ENCODE assay signal across 9 mouse cellular contexts in the genomic region with DNA sequence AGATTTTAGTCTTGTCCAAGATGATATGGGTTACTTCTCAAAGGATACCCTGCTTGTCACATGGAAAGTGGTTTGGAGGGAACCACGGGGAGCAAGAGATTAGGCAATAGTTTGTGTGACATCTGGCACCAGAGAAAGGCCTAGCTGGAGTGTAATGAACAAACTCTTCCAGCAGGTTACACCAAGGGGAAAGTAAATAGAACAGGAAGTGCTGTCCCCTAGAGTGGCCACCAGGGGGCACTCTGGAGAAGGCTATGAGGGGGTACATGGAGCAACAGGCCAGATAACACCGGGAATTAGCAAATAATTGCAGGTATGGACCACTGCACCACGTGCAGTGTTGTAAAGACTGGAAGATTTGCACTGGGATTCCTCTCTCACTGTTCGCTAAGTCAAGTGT. TPM values are rescaled to one million over a fixed set of nuclear protein-coding genes. Genes with fewer than 3 reads are reported as not detected.
DNase-seq lines count a peak whose midpoint lies in the region; ATAC-seq and TF ChIP-seq lines count a peak whose summit lies in the region.
"Had no signal": no experiment of that assay in that cellular context is flagged by ENCODE, and none has a peak within 500 bp of the region (broad histone marks: within the 10 kb centered on the region; RNA-seq: fewer than 3 reads in every experiment).

No protein-coding gene starts in this region.

- 32% methylated on average over 4 of the region's 4 CpGs for WGBS in liver, embryonic 15.5 days (ENCODE audit: insufficient replicate concordance)
- 55% methylated on average over 4 of the region's 4 CpGs for WGBS in midbrain, embryonic 15.5 days

- H3K27me3 ChIP-seq in G1E (ENCODE audit: insufficient read depth, low read length) = peaks cover 3% of the 10 kb centered on the region; the same call in 1 of the 2 replicates
- H3K27me3 ChIP-seq in liver, embryonic 15.5 days = no peaks in the 10 kb centered on the region
- no peaks in the 10 kb centered on the region for H3K27me3 ChIP-seq in midbrain, embryonic 15.5 days (replicated peaks)
- H3K27me3 ChIP-seq: midbrain, embryonic 12.5 days had no signal

- intact Hi-C loops in gastrocnemius, postnatal 14 days (cut with DNase I; ENCODE audit: low total_unique reads) = no loop called here

- peak overlapping the region; percentile 15; the same call in 1 of the 2 replicates for H3K27ac ChIP-seq in liver, embryonic 15.5 days (replicated peaks)
- no peak overlapping the region for H3K27ac ChIP-seq in midbrain, embryonic 15.5 days
- H3K27ac ChIP-seq: midbrain, embryonic 12.5 days had no signal

- peak; percentile 58 for TF ChIP-seq CTCF in G1E (IDR thresholded peaks at IDR 0.05; ENCODE audit: low read depth, low read length)

- H3K9ac ChIP-seq in liver, embryonic 15.5 days = no peak overlapping the region
- H3K9ac ChIP-seq in midbrain, embryonic 15.5 days = no peak overlapping the region
- H3K9ac ChIP-seq: midbrain, embryonic 12.5 days had no signal

- 0 out of 2 replicates have a peak, but pooled peaks cover 3% of the 10 kb centered on the region for H3K9me3 ChIP-seq in G1E (replicated peaks)
- no peaks in the 10 kb centered on the region for H3K9me3 ChIP-seq in liver, embryonic 15.5 days (replicated peaks)
- no peaks in the 10 kb centered on the region for H3K9me3 ChIP-seq in midbrain, embryonic 15.5 days
- H3K9me3 ChIP-seq: midbrain, embryonic 12.5 days had no signal

- no peak overlapping the region for H3K4me2 ChIP-seq in liver, embryonic 15.5 days
- H3K4me2 ChIP-seq in midbrain, embryonic 15.5 days = no peak overlapping the region
- H3K4me2 ChIP-seq: midbrain, embryonic 12.5 days had no signal

- no peaks in the 10 kb centered on the region for H3K36me3 ChIP-seq in G1E (replicated peaks)
- H3K36me3 ChIP-seq in liver, embryonic 15.5 days (replicated peaks) = no peaks in the 10 kb centered on the region
- no peaks in the 10 kb centered on the region for H3K36me3 ChIP-seq in midbrain, embryonic 15.5 days (replicated peaks)
- H3K36me3 ChIP-seq: midbrain, embryonic 12.5 days had no signal

- peak; percentile 41 to 44 for DNase-seq in layer of hippocampus, postnatal 10 days (ENCODE audit: low spot score in 2 of 2)
- no peak for DNase-seq in layer of hippocampus, postnatal 36 days
- DNase-seq in G1E (ENCODE audit: low spot score) = peak; percentile 44
- DNase-seq in c-Kit-positive CD71-negative TER-119-negative erythroid progenitor cells, embryonic 14.5 days (ENCODE audit: low read depth) = peak; percentile 48
- peak; percentile 48 for DNase-seq in gastrocnemius, postnatal 14 days
- peak; percentile 87 to 94 for DNase-seq in spleen, postnatal 4 days (ENCODE audit: low spot score in 2 of 2)

- H3K4me3 ChIP-seq in G1E (ENCODE audit: low read depth, low read length) = no peak overlapping the region
- no peak overlapping the region for H3K4me3 ChIP-seq in liver, embryonic 15.5 days (replicated peaks)
- H3K4me3 ChIP-seq in midbrain, embryonic 15.5 days = no peak overlapping the region
- H3K4me3 ChIP-seq: midbrain, embryonic 12.5 days had no signal

- peak; percentile 57 for ATAC-seq in G1E (ENCODE audit: extremely low read depth, insufficient number of reproducible peaks, low FRiP score, poor library complexity, severe bottlenecking)
- ATAC-seq in liver, embryonic 15.5 days (ENCODE audit: insufficient read depth) = peak; percentile 53; the same call in 1 of the 2 replicates
- ATAC-seq in midbrain, embryonic 15.5 days (replicated peaks) = no peak

- 0 out of 2 replicates have a peak, but pooled peaks cover 2% of the 10 kb centered on the region for H3K4me1 ChIP-seq in G1E (ENCODE audit: insufficient read depth, low read depth, low read length)
- H3K4me1 ChIP-seq in liver, embryonic 15.5 days (replicated peaks) = peaks cover 6% of the 10 kb centered on the region
- peaks cover 4% of the 10 kb centered on the region for H3K4me1 ChIP-seq in midbrain, embryonic 15.5 days
- H3K4me1 ChIP-seq: midbrain, embryonic 12.5 days had no signal

RNA-seq across cellular contexts. Expression of gene Paqr9, which starts 19.0 kb away (rescaled TPM):
- total RNA-seq in layer of hippocampus, postnatal 10 days (2021) = 10 to 100 TPM; 42.6 to 47.8 TPM
- 10 to 100 TPM; 50.6 to 51.6 TPM for total RNA-seq in layer of hippocampus, postnatal 36 days (2021)
- 6.8 TPM in 1 of 2 replicates, not detected in the other for total RNA-seq in G1E (2014; fragmentation: Nextera tagmentation)
- 0.06 and 0.11 TPM in 2 replicates for total RNA-seq in G1E (2017)
- polyA plus RNA-seq in G1E (2012) = not detected in 2 replicates
- 1 to 10 TPM; 4.5 to 4.8 TPM for total RNA-seq in gastrocnemius, postnatal 14 days (2021)
- polyA plus RNA-seq in liver, embryonic 15.5 days (2015; fragmentation: Nextera tagmentation; extraction: Ambion mirVana) = 13.3 and 14.9 TPM in 2 replicates
- polyA plus RNA-seq in midbrain, embryonic 15.5 days (2015; fragmentation: Nextera tagmentation; extraction: Ambion mirVana) = 5.1 and 5.3 TPM in 2 replicates

RNA-seq across cellular contexts. Expression of gene U2surp, which starts 28.7 kb away (rescaled TPM):
- total RNA-seq in layer of hippocampus, postnatal 10 days (2021) = 10 to 100 TPM; 68.7 to 90.3 TPM
- total RNA-seq in layer of hippocampus, postnatal 36 days (2021) = 10 to 100 TPM; 67.0 to 68.8 TPM
- 194 and 222 TPM in 2 replicates for total RNA-seq in G1E (2014; fragmentation: Nextera tagmentation)
- 205 and 232 TPM in 2 replicates for total RNA-seq in G1E (2017)
- polyA plus RNA-seq in G1E (2012) = 7.2 and 14.1 TPM in 2 replicates
- 10 to 100 TPM; 24.6 to 25.2 TPM for total RNA-seq in gastrocnemius, postnatal 14 days (2021)
- 43.5 and 52.1 TPM in 2 replicates for polyA plus RNA-seq in liver, embryonic 15.5 days (2015; fragmentation: Nextera tagmentation; extraction: Ambion mirVana)
- 115 and 129 TPM in 2 replicates for polyA plus RNA-seq in midbrain, embryonic 15.5 days (2015; fragmentation: Nextera tagmentation; extraction: Ambion mirVana)

Comparison
In these comparisons a context has a peak if more than half of its experiments do, and no peak if none do; other contexts are left out.
1. DNase-seq: peak in layer of hippocampus, postnatal 10 days (2 of 2), G1E (single experiment), c-Kit-positive CD71-negative TER-119-negative erythroid progenitor cells, embryonic 14.5 days (single experiment), gastrocnemius, postnatal 14 days (single experiment) and spleen, postnatal 4 days (2 of 2); none in layer of hippocampus, postnatal 36 days (0 of 2).
2. RNA of gene Paqr9, which starts 19.0 kb away (total RNA-seq): 50.6 to 51.6 TPM in layer of hippocampus, postnatal 36 days and 42.6 to 47.8 TPM in layer of hippocampus, postnatal 10 days; 0.06 to 6.8 TPM in G1E and 4.5 to 4.8 TPM in gastrocnemius, postnatal 14 days; every median in the first group is over 4 times any median in the second.